Mouse (Mus musculus) T-cell, adult 66 days (primary cell): ENCODE data around the gene Enpp1. TPM values are rescaled to one million over a fixed set of nuclear protein-coding genes. Genes with fewer than 3 reads are reported as not detected.

Source experiments
- total RNA-seq, 2 experiments: library from RNA; stranded (reverse); gene quantifications; 3 replicates in 1 of 2; 4 replicates in 1 of 2; pipeline ENCODE4 v1.2.4; 2023

The Enpp1 gene
- 1 to 10 TPM; 6.8 to 7.0 TPM for total RNA-seq

GRCm38 (mm10) chr10:24711480-24712366, at the start of gene Enpp1:
Gene Enpp1, minus strand, starts transcription at chr10:24712159.

GRCm38 (mm10) chr10:24595250-24596002, 116.5 kb downstream of the Enpp1 start, which contains the start of gene Ccn2:
Gene Ccn2, plus strand, starts transcription at chr10:24595442.

Other genes starting within 250 kb of the Enpp1 start
- gene Ccn2, start 116.7 kb downstream of the Enpp1 start, total RNA-seq: not detected
- gene Enpp3, start 130.7 kb upstream of the Enpp1 start, total RNA-seq: not detected
- 10 to 100 TPM; 39.5 to 42.3 TPM for gene Med23, start 157.8 kb upstream of the Enpp1 start, total RNA-seq
- not detected for gene Arg1, start 215.3 kb upstream of the Enpp1 start, total RNA-seq